Mouse (Mus musculus): ENCODE measurements at regions not wholly inside any gene's neighbourhood (a gene's known extent, or its start where the extent isn't known, plus 50 kb on each side); places are given as distances from the start of the nearest gene placed in this dataset.

DNA sequence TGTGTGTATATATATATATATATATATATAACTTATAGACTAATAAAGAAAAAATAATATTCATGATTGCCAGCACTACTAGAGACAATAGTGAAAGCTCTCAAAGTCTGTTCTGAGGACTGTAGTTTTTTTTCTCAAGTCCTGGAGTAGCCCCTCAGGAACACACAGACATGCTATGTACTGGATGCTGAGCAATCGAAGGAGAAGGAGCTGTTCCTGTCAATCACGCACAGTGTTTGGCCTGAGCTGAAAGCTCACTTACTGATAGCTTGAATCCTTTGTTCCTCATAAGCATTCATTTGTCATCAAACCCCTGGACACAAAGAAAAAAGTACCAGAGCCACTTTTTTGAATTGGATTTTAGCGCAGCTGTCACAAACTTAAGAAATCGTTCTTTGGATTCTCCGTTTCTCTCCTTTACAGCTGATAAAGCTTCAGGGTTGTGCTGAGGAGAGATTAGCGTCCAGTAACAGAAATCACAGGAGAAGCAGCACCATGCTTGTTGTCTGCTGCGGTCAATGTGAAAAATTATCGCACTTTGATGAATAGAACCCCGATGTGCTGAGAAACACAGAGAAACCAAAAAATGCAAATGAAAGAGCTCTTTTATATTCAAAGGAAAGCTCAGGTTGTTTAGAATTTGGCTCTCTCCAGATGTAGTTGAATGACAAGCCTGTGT is 702.2 kb upstream of the Tyrp1 start:
- no peak for DNase-seq (ENCODE audit: low spot score in 2 of 2)

DNA sequence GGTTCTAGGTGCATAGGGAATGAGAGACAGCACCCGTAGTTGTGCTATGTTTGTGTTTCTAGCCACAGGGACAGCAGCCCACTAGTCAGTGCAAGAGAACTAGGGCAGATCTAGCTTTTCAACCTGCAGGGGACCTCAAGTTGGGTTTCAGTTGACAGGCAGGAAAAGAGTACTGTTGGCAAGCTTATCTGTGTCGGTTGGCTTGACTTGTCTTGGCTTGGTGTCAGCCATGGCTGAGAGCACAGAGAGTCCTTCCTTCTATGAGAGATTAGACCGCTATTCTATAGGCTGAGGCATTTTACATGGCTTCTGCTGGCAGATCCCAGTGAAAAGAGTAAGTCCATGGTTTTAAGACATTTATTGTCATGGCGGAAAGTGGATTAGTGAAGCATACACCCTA is 693.7 kb upstream of the Tyrp1 start:
- DNase-seq (ENCODE audit: low spot score in 2 of 2), result no peak

DNA sequence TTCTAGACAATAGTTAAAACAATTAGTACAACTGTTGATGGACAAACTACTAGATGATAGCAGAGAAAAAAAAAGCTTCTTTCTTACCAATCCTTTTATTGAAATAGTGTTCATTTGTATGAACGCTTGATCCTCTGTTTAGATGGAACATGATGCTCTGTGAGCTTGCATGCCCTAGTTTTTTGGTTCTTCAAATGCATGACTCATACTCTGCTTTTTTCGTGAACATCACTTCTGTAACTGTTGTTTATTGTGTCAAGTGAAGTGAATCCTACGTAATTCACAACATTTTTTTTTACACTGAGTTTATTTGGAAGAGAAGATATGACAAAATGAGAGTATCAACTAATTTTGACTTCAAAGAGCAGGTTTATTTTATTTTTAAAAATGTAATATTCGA is 674.1 kb upstream of the Tyrp1 start:
- no peak for DNase-seq (ENCODE audit: low spot score in 2 of 2)

DNA sequence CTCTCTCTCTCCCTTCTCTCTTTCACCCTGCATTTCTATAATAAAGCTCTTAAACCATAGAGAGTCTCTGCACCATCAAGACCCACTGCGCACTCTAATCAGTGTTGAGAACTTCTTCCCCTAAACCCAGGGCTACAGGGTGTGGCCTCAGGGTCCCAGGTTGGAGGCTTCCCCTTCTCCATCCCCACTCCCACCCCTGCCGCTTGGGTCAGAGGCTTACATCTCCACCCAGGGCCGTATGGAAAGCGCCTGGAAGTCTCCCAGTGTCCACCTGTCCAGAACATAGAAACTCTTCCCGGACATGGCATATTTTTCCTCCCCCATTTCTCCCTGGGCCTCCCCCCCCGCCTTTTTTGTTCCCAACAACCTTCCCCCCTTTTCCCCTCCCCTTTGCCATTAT is 660.7 kb upstream of the Tyrp1 start:
- DNase-seq (ENCODE audit: low spot score in 2 of 2), result no peak

DNA sequence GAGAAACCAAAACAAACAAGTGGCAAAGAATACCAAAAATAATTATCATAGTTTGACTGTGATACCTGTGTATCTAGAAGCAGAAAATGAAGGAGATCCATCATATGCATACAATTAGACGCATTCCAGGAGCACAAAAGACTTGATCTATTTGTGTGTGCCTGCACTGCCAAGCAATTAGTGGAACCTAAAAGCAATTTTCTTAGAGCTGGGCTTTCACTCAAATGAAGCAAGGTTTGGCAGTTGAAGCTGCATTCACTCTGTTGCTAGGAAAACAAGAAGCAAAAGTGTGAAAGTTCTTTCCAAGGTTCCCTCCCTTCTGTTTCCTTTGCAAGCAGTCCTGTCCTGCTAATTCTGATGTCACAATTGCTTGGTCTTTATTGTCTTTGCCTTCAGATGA is 631.7 kb upstream of the Tyrp1 start:
- DNase-seq (ENCODE audit: low spot score in 2 of 2), result no peak

DNA sequence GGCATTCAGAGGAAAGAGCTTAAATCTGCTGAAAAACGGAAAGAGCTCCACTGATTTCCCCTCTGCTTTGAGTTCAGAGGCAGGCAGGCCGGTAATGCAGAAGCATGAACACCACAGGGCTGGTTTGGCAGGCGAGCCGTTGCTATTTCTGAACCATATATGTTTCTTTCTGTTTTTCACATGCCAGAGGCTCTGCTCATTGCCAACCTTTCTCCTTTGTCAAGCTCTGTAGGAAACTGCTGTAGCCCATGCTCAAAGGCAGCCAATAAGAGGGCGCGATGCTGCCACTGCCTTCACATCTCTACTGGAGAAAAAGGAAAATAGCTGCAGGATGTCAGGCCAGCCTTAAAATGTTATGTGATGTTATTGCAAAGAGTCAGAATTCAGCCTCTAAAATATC is 630.0 kb upstream of the Tyrp1 start:
- peak; percentile 29 to 46 for DNase-seq (ENCODE audit: low spot score in 2 of 2)

DNA sequence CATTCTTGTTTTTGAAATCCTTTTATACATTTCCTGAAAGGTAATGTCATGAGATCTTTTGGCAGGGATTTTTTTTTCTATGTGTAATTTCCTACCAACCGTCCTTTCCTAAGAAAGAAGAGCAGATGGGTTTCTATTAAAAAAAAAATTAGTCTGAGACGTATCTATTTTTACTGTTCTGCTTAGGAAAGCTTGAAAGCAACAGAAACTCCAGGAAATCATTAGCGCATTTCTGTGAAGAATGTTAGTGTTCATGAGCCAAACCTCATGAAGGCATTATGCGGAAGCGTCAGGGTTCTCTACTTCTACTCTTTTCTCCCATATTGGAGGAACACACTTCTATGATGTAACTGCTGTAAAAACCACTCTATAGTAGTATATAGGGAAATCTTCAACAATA is 629.5 kb upstream of the Tyrp1 start:
- DNase-seq (ENCODE audit: low spot score in 2 of 2), result no peak

Data from left cerebral cortex, adult 18-20 months (tissue).